Mouse (Mus musculus) MEL (cell line): ENCODE measurements around the gene Galnt13.

ENCODE experiments used
- CHD1 ChIP-seq: IDR thresholded peaks from 2 replicates; pipeline ENCODE4 v1.6.1; 2012; ENCODE audit warnings: low read depth, mild to moderate bottlenecking, inconsistent platforms, low read length, improper control_type of control experiment
- CTCF ChIP-seq, 3 experiments: IDR thresholded peaks in 2 of 3; conservative IDR thresholded peaks in 1 of 3; 2 replicates each; pipeline ENCODE4 v1.5.1; 2011 to 2012; ENCODE audit warnings: low read length in 3 of 3, low read depth in 2 of 3, mild to moderate bottlenecking in 2 of 3, improper control_type of control experiment in 1 of 3, inconsistent platforms in 1 of 3, mixed read lengths in 1 of 3, moderate library complexity in 1 of 3; ENCODE audit not compliant: control insufficient read depth in 1 of 3, insufficient read depth in 1 of 3, poor library complexity in 1 of 3, severe bottlenecking in 1 of 3
- EP300 ChIP-seq, 2 experiments: IDR thresholded peaks; 2 replicates each; pipeline ENCODE4 v1.6.1; 2011; ENCODE audit warnings: improper control_type of control experiment in 2 of 2, low read length in 2 of 2, low read depth in 1 of 2, mild to moderate bottlenecking in 1 of 2
- GATA1 ChIP-seq: IDR thresholded peaks from 2 replicates; pipeline ENCODE4 v1.6.1; 2011; ENCODE audit warnings: low read depth, low read length, improper control_type of control experiment
- JUND ChIP-seq: IDR thresholded peaks from 2 replicates; pipeline ENCODE4 v1.6.1; 2011; ENCODE audit warnings: low read depth, mild to moderate bottlenecking, improper control_type of control experiment, low read length
- MAFK ChIP-seq: IDR thresholded peaks from 2 replicates; pipeline ENCODE4 v1.6.1; 2011; ENCODE audit warnings: low read depth, mild to moderate bottlenecking, low read length, improper control_type of control experiment, borderline replicate concordance
- POLR2A ChIP-seq, 2 experiments: IDR thresholded peaks; 2 replicates each; pipeline ENCODE4 v1.6.1; 2011 to 2012; ENCODE audit warnings: low read length in 2 of 2, mild to moderate bottlenecking in 2 of 2, control low read depth in 1 of 2, improper control_type of control experiment in 1 of 2, low read depth in 1 of 2, moderate library complexity in 1 of 2; ENCODE audit not compliant: control insufficient read depth in 1 of 2, insufficient read depth in 1 of 2, poor library complexity in 1 of 2
- POLR2AphosphoS5 ChIP-seq: IDR thresholded peaks from 2 replicates; pipeline ENCODE4 v1.6.1; 2012; ENCODE audit warnings: low read depth, borderline replicate concordance, mild to moderate bottlenecking, inconsistent platforms, low read length, moderate library complexity, mixed read lengths
- SMC3 ChIP-seq: IDR thresholded peaks from 2 replicates; pipeline ENCODE4 v1.6.1; 2011; ENCODE audit warnings: low read depth, low read length, improper control_type of control experiment
- TAL1 ChIP-seq: IDR thresholded peaks from 2 replicates; pipeline ENCODE4 v1.6.1; 2012; ENCODE audit warnings: mild to moderate bottlenecking, inconsistent platforms, low read length, moderate library complexity, mixed read lengths
- USF2 ChIP-seq, 2 experiments: IDR thresholded peaks; 2 replicates each; pipeline ENCODE4 v1.6.1; 2011 to 2012; ENCODE audit warnings: improper control_type of control experiment in 2 of 2, low read length in 2 of 2, borderline replicate concordance in 1 of 2, inconsistent platforms in 1 of 2, low read depth in 1 of 2, mild to moderate bottlenecking in 1 of 2; ENCODE audit not compliant: insufficient read depth in 1 of 2

- TF ChIP-seq EP300 (IDR thresholded peaks at IDR 0.05; ENCODE audit: low read depth in 1 of 2, low read length in 2 of 2): no peak
- no peak for TF ChIP-seq TAL1
- TF ChIP-seq POLR2A (IDR thresholded peaks at IDR 0.05; ENCODE audit: control insufficient read depth in 1 of 2, insufficient read depth in 1 of 2, low read depth in 1 of 2, low read length in 2 of 2, poor library complexity in 1 of 2): no peak
- no peak; a peak in 1 of 6 replicates for TF ChIP-seq CTCF (IDR thresholded peaks at IDR 0.05 in 2 of 3, conservative IDR thresholded peaks at IDR 0.05 in 1 of 3; ENCODE audit: control insufficient read depth in 1 of 3, insufficient read depth in 1 of 3, low read depth in 2 of 3, low read length in 3 of 3, poor library complexity in 1 of 3, severe bottlenecking in 1 of 3)
- TF ChIP-seq MAFK: no peak
- TF ChIP-seq SMC3: no peak
- TF ChIP-seq GATA1: no peak
- TF ChIP-seq USF2 (IDR thresholded peaks at IDR 0.05; ENCODE audit: borderline replicate concordance in 1 of 2, insufficient read depth in 1 of 2, low read depth in 1 of 2, low read length in 2 of 2): no peak
- TF ChIP-seq CHD1: no peak
- TF ChIP-seq JUND: no peak
- TF ChIP-seq POLR2AphosphoS5: no peak
Measured at GRCm38 (mm10) chr2:55034610-55035009, 598.5 kb downstream of the Galnt13 start.
